Mouse (Mus musculus) midbrain, embryonic 10.5 days (tissue): Measurements from ENCODE around the gene Herc3. TPM values are rescaled to one million over a fixed set of nuclear protein-coding genes. Genes with fewer than 3 reads are reported as not detected.

Experiments
- DNase-seq: peaks from one replicate; pipeline ENCODE4 v3.0.0-alpha.2; 2017; ENCODE audit warnings: low spot score
- H3K27ac ChIP-seq: fragments of 300-500 bp; sonication (generic); replicated peaks from 2 replicates; pipeline ENCODE4 v1.5.1; 2016; ENCODE audit warnings: mild to moderate bottlenecking
- H3K27me3 ChIP-seq: fragments of 300-500 bp; sonication (generic); 2 replicates; pipeline ENCODE4 v1.6.1; 2016; ENCODE audit warnings: low read depth, mild to moderate bottlenecking; ENCODE audit not compliant: poor library complexity, severe bottlenecking
- H3K36me3 ChIP-seq: fragments of 300-500 bp; sonication (generic); 2 replicates; pipeline ENCODE4 v1.6.1; 2016; ENCODE audit warnings: mild to moderate bottlenecking, moderate library complexity
- H3K4me1 ChIP-seq: fragments of 300-500 bp; sonication (generic); 2 replicates; pipeline ENCODE4 v1.6.1; 2016
- H3K4me3 ChIP-seq: fragments of 300-500 bp; sonication (generic); 2 replicates; pipeline ENCODE4 v1.5.1; 2016; ENCODE audit warnings: mild to moderate bottlenecking, moderate library complexity
- H3K9me3 ChIP-seq: fragments of 300-500 bp; sonication (generic); replicated peaks from 2 replicates; pipeline ENCODE4 v1.6.1; 2016; ENCODE audit warnings: mild to moderate bottlenecking
- WGBS: fragments of 180-500 bp; shearing (Covaris S2); methylation state at CpG from one replicate; pipeline ENCODE4 v1.1.7; 2016; 5-methylcytosine and 5-hydroxymethylcytosine counted together
- polyA plus RNA-seq: library from polyadenylated mRNA; unstranded; fragments of >200 nt; fragmentation: Nextera tagmentation; extraction: Ambion mirVana; gene quantifications from 2 replicates; pipeline ENCODE4 v1.2.1, GENCODE M21; 2016

Gene Herc3
- polyA plus RNA-seq, 1 experiment from 2014 or later, result 5.7 TPM

DNA sequence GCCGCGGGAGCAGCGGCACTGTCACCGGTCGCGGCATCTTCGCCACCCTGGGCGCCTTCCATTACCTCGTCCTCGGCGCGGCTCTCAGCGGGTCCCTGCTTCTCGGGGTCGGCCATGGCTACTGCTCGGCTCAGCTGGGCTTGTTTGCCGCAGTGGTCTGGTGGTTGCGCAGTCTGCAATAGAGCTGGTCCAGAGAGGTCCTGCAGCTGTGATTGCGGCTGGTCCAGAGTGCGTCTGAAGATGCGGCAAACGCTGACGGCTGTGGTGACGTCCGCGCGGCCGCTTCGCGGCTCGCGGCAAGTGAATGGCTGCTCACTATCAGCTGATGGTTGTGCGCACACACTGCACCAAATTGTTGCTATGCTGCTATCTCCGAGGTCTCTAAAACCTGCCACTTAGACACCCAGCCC lies 75.6 kb downstream of the Herc3 start, which contains the start of gene Nap1l5:
Nap1l5 (minus strand) TSS at position 225 of the 410 bp plus-strand sequence.
- 56% methylated on average over 34 of the region's 34 CpGs for WGBS

DNA sequence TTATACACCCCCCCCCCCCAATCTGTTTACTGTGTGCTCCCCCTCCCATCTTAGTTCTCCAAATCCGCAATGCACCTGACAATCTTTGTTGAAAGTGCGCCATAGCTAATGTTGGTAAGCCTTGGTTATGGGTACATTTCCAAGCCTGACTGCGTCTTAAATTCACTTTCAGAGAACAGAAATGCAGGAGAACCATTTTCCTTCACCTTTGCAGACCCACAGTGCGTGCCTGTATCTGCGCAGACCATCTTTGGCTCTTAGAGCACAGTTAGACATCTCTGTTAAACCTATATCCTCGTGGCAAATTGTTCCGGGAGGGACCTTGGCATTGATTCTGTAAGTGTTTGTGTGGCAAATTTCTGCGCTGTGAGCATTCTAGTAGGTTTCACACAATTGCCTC lies 76.1 kb downstream of the Herc3 start:
- Histone ChIP-seq H3K4me3 (peak overlapping the region; percentile 61), H3K36me3 (peaks cover 12% of the 10 kb centered on the region), H3K9me3 (peaks cover 15% of the 10 kb centered on the region), H3K27ac (no peak overlapping the region; the same call in 1 of the 2 replicates), H3K27me3 (0 out of 2 replicates have a peak, but pooled peaks cover 4% of the 10 kb centered on the region), H3K4me1 (no peaks in the 10 kb centered on the region)
- no peak for DNase-seq
- 84% methylated on average over 8 of the region's 8 CpGs for WGBS

More for the DNA sequence above, 75.6 kb downstream of the Herc3 start, which contains the start of gene Nap1l5:
- peak within 1 kb of the TSS; percentile 74 for H3K27ac ChIP-seq
- peak; percentile 54 for DNase-seq
- 0 out of 2 replicates have a peak, but pooled peaks cover 4% of the 10 kb centered on the region for H3K27me3 ChIP-seq
- H3K4me1 ChIP-seq, result no peaks in the 10 kb centered on the region
- peaks cover 15% of the 10 kb centered on the region for H3K9me3 ChIP-seq
- peaks cover 12% of the 10 kb centered on the region for H3K36me3 ChIP-seq
- H3K4me3 ChIP-seq, result peak within 1 kb of the TSS; percentile 61

DNA sequence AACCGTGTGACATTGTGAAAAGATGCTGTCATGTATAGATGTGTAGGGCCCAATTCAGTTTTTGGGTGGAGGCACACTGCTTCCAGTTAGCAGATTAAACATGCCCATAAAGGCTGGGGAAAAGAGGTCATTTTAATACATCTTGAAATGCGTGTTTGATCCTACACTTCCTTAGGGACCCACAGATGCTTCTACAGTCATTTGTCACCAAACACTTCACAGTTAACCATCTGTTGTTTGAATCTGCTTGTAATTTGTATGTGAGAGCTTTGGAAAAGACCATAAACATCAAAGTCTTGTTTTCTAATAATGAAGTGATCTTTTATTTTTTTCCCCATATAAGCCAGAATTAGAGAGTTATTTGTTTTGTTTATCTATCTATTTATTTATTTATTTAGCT lies 76.5 kb downstream of the Herc3 start:
- Histone ChIP-seq H3K36me3 (peaks cover 12% of the 10 kb centered on the region), H3K27me3 (0 out of 2 replicates have a peak, but pooled peaks cover 4% of the 10 kb centered on the region), H3K4me3 (no peak overlapping the region), H3K9me3 (peaks cover 15% of the 10 kb centered on the region), H3K4me1 (no peaks in the 10 kb centered on the region), H3K27ac (no peak overlapping the region)
- DNase-seq, result no peak
- 84% methylated on average over 2 of the region's 2 CpGs for WGBS

DNA sequence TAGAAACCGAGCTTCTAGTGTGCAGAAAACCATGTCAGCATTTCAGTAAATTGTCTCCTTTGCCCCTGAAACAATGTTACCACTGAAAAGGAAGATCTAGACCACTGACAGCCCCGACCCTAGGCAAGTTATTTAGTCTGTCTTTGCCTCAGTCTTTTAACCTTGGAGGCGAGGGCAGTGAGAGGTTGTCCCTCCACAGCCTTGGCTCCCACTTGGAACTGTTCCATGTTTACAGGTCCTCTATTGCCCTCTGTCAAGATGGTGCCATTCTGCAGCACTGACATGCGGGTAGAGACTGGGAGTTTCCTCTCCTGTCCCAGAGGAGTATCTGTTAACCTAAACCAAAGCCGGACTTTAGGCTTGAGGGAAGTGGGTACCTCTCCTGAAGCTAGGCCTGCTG lies 81.6 kb downstream of the Herc3 start:
- Histone ChIP-seq H3K9me3 (no peaks in the 10 kb centered on the region), H3K4me3 (no peak overlapping the region), H3K4me1 (no peaks in the 10 kb centered on the region), H3K27me3 (no peaks in the 10 kb centered on the region), H3K36me3 (no peaks in the 10 kb centered on the region), H3K27ac (no peak overlapping the region)
- no peak for DNase-seq
- 78% methylated on average over 5 of the region's 5 CpGs for WGBS

DNA sequence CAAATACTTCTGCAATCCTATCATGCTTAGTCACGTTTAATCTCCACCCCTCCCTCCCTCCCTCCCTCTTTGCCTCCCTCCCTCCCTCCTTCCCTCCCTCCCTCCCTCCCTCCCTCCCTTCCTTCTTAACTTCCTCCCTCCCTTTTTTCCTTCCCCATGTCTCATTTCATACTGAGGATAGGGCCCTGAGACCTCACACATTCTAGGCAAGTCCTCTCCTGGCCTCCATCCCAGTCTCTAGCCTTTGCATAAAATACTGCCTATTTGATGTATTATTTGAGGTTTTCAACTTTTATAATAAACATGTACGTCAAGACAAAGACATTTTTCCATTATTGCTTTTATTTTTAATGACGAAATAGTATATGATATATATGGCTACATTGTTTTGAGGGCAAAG lies 82.3 kb downstream of the Herc3 start:
- no peak for DNase-seq
- no peak overlapping the region for H3K4me3 ChIP-seq
- H3K27me3 ChIP-seq, result no peaks in the 10 kb centered on the region
- H3K36me3 ChIP-seq, result no peaks in the 10 kb centered on the region
- WGBS, result 89% methylated on average over 3 of the region's 3 CpGs
- H3K4me1 ChIP-seq, result no peaks in the 10 kb centered on the region
- no peak overlapping the region for H3K27ac ChIP-seq
- no peaks in the 10 kb centered on the region for H3K9me3 ChIP-seq

DNA sequence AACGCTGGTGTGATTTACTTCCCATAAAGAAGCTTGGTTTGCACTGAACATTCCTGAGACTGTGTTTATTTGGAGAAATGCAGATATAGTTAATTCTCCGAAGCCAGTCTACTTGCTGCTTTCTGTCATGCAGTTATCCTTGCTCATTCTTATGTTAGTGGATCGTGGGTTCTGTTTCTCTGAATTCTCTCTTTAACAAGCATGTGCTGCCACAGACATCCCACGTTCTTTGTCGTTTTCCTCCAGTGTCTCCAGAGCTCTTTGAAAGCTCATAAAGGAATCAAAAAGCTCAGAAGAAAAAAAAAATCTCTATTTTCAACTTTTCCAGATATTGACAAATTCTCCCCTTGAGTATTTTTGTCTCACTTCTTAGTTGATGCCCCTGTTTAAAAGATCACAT lies 82.7 kb downstream of the Herc3 start:
- no peaks in the 10 kb centered on the region for H3K9me3 ChIP-seq
- H3K27me3 ChIP-seq, result no peaks in the 10 kb centered on the region
- no peaks in the 10 kb centered on the region for H3K36me3 ChIP-seq
- H3K4me3 ChIP-seq, result no peak overlapping the region
- DNase-seq, result no peak
- H3K27ac ChIP-seq, result no peak overlapping the region
- H3K4me1 ChIP-seq, result no peaks in the 10 kb centered on the region
- 78% methylated on average over 5 of the region's 5 CpGs for WGBS

DNA sequence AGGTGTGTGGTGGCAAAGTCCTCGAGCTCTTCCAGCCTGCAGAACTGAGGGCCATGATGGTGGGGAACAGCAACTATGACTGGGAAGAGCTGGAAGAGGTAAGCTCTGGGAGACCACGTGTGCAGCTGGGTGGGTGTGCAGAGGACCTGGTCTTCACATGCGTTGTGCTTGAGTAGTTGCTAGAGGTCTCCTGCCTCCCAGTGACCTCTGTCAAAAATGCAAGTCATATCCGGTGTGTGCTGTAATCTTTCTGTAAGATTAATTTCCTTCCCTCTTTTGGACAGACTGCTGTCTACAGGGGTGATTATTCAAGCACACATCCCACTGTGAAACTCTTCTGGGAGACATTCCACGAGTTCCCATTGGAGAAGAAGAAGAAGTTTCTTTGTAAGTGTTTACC lies 85.2 kb downstream of the Herc3 start:
- Histone ChIP-seq H3K36me3 (no peaks in the 10 kb centered on the region), H3K4me1 (no peaks in the 10 kb centered on the region), H3K27ac (no peak overlapping the region), H3K9me3 (no peaks in the 10 kb centered on the region), H3K4me3 (no peak overlapping the region), H3K27me3 (no peaks in the 10 kb centered on the region)
- 93% methylated on average over 5 of the region's 5 CpGs for WGBS
- no peak for DNase-seq

DNA sequence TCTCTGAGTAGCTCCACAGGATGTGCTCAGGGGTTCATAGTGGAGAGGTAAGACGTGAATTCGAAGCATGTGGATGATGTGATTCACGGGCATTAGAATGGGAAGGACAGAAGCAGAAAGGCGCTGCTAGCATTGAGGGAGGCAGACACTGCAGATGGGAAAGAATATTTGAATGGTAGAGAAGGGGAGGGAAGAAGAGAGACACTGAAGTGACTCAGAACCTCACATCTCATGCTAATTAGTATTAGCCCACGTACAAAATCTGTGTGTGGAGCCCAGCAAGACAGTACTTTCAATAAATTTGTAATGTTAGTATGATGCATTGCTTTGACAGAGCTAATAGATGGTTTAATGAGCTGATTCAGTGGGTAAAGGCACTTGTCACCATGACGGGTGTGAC lies 89.5 kb downstream of the Herc3 start:
- DNase-seq, result no peak
- 86% methylated on average over 6 of the region's 6 CpGs for WGBS
- no peak overlapping the region for H3K27ac ChIP-seq
- no peaks in the 10 kb centered on the region for H3K4me1 ChIP-seq
- no peaks in the 10 kb centered on the region for H3K27me3 ChIP-seq
- no peaks in the 10 kb centered on the region for H3K36me3 ChIP-seq
- no peak overlapping the region for H3K4me3 ChIP-seq
- no peaks in the 10 kb centered on the region for H3K9me3 ChIP-seq

DNA sequence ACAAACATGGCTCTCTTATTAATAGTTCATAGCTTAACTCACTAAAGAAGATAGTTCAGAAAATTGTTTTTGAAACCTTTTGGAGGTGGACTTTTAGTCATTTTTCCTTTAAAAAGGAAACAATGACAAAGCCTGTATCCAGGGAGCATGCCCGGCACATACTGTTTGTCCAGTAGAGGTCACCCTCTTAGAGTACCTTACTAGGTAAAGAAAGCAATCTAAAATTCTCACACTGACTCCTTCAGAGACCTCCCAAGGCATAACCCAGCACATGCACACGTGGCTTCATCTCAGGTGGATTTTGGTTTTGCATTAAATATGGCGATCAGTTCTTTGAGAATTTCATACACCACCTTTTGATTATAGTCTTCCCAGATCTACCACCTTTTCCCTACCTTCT lies 90.4 kb downstream of the Herc3 start:
- H3K4me1 ChIP-seq, result no peaks in the 10 kb centered on the region
- H3K9me3 ChIP-seq, result no peaks in the 10 kb centered on the region
- no peak overlapping the region for H3K27ac ChIP-seq
- 57% methylated on average over 3 of the region's 3 CpGs for WGBS
- H3K36me3 ChIP-seq, result no peaks in the 10 kb centered on the region
- H3K27me3 ChIP-seq, result no peaks in the 10 kb centered on the region
- no peak for DNase-seq
- H3K4me3 ChIP-seq, result no peak overlapping the region

DNA sequence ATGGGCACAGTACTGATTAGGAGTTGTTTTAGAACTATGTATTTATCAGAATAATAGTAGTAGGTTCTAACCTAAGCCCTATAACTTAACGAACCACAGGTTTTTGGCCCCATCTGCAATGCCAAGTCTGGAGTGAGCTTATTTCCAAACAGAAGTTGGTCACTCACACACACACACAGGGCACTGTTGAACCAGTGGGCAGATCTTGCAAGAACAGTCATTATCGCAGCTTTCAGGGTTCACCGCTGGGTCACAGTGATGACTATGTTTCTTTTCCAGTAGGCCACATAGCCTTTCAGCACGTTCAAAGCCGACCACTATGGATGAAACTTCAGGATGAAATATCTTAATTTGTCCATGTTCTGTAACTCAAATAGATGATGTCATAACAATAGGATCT lies 91.2 kb downstream of the Herc3 start:
- DNase-seq, result no peak
- Histone ChIP-seq H3K27me3 (no peaks in the 10 kb centered on the region), H3K9me3 (no peaks in the 10 kb centered on the region), H3K36me3 (no peaks in the 10 kb centered on the region), H3K4me1 (peaks cover 4% of the 10 kb centered on the region; the same call in 1 of the 2 replicates), H3K4me3 (no peak overlapping the region), H3K27ac (no peak overlapping the region)
- WGBS, result 90% methylated on average over 5 of the region's 5 CpGs

DNA sequence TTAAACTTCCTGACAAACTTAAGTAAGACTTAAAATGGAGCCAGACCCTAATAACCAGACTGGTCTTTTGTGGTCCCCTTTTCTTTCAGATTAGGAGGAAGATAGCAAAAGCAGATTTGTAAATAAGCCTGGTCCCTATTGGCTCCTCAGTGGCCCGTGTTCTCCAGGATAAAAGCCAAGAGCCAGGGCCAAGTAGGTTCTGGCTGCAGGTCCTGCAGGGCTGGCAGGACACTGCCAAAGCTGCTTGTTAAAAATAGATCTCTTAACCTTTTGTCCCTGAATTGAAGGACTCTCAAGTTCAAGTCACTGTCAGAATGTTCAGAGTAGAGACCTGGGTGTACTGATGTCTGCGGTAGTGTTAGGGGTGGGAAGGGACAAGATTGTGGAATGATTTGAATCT lies 96.6 kb downstream of the Herc3 start:
- no peaks in the 10 kb centered on the region for H3K36me3 ChIP-seq
- WGBS, result 81% methylated on average over 2 of the region's 2 CpGs
- H3K27me3 ChIP-seq, result no peaks in the 10 kb centered on the region
- H3K4me1 ChIP-seq, result peaks cover 26% of the 10 kb centered on the region
- no peak for DNase-seq
- no peak overlapping the region for H3K27ac ChIP-seq
- H3K9me3 ChIP-seq, result no peaks in the 10 kb centered on the region
- H3K4me3 ChIP-seq, result no peak overlapping the region

DNA sequence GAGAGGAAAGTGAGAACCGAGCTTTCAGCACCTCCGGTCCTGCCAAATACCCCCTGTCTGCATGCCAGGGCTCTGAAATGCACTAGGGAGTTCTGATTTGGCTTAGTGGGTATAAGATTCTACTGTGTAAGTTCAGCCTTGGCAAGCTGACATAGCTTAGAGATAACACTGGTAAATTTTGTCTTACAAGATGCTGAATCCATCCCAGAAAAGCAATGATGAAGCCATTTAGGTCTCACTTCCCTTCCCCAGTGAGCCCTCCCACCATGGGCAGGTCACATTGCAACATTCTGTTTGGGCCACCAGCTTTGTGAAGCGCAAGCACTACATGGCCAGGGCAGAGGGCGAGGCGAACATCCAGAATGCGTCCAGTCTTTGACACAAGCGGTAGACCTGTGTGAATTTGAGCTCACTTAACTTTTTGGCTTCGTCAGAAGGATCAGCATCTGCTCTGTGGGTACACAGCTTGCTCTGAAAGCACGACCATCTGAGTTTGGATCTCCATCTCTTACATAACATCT lies 98.7 kb downstream of the Herc3 start:
- 89% methylated on average over 9 of the region's 9 CpGs for WGBS
- no peak overlapping the region for H3K4me3 ChIP-seq
- no peaks in the 10 kb centered on the region for H3K27me3 ChIP-seq
- H3K27ac ChIP-seq, result no peak overlapping the region
- peaks cover 44% of the 10 kb centered on the region for H3K4me1 ChIP-seq
- no peak for DNase-seq
- H3K36me3 ChIP-seq, result no peaks in the 10 kb centered on the region
- H3K9me3 ChIP-seq, result no peaks in the 10 kb centered on the region

DNA sequence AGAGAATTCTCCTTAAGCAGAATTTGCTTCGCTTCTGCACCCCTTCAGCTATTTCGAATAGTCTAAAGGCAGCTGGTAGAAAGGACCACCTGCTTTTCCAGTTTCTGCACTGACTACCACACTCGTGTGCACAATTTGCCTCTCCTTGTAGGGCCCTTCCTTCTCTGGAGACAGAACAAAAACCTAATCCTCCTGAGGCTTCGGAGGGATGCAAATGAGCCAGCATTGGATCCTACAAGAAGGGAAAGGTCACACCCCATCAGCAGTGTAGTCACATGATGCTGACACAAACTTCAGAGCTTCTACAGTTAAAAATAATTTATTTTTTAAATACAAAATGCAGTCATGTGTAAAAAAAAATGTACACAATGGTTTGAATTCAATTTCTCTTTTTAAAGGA lies 99.9 kb downstream of the Herc3 start:
- Histone ChIP-seq H3K27ac (no peak overlapping the region), H3K4me3 (no peak overlapping the region), H3K4me1 (peaks cover 44% of the 10 kb centered on the region), H3K36me3 (no peaks in the 10 kb centered on the region), H3K9me3 (no peaks in the 10 kb centered on the region), H3K27me3 (no peaks in the 10 kb centered on the region)
- no peak for DNase-seq
- 52% methylated on average over 4 of the region's 4 CpGs for WGBS
